Mouse (Mus musculus): ENCODE measurements around the gene Rhoq.

Rhoq gene

GRCm38 (mm10) chr17:86997323-86997722 is 34.4 kb downstream of the Rhoq start:
- DNase-seq (ENCODE audit: low spot score in 2 of 2): no peak

GRCm38 (mm10) chr17:87008950-87009349 is 46.1 kb downstream of the Rhoq start:
- DNase-seq (ENCODE audit: low spot score in 2 of 2): no peak

GRCm38 (mm10) chr17:87011301-87012019 is 48.6 kb downstream of the Rhoq start:
- DNase-seq (ENCODE audit: low spot score in 2 of 2): peak; percentile 83 to 90

GRCm38 (mm10) chr17:87019692-87020091 is 56.8 kb downstream of the Rhoq start:
- DNase-seq (ENCODE audit: low spot score in 2 of 2): no peak

GRCm38 (mm10) chr17:87024491-87025242 is 61.8 kb downstream of the Rhoq start:
- no peak for DNase-seq (ENCODE audit: low spot score in 2 of 2)

- peak; percentile 98 to 99 for DNase-seq (ENCODE audit: low spot score in 2 of 2)
These were observed 62.5 kb downstream of the Rhoq start, which contains the start of the genes Pigf and Cript for GRCm38 (mm10) chr17:87025269-87025949. TSS of gene Pigf (minus strand) at chr17:87025406. TSS of gene Cript (plus strand) at chr17:87025550.

- DNase-seq (ENCODE audit: low spot score in 2 of 2): no peak
These were observed 73.5 kb downstream of the Rhoq start for GRCm38 (mm10) chr17:87036141-87037073.

GRCm38 (mm10) chr17:87038496-87038895 is 75.6 kb downstream of the Rhoq start:
- DNase-seq (ENCODE audit: low spot score in 2 of 2): peak in 1 of 2 experiments; percentile 46

GRCm38 (mm10) chr17:87041739-87042138 is 78.9 kb downstream of the Rhoq start:
- peak; percentile 72 to 79 for DNase-seq (ENCODE audit: low spot score in 2 of 2)

- peak; percentile 92 to 95 for DNase-seq (ENCODE audit: low spot score in 2 of 2)
These were observed 81.5 kb downstream of the Rhoq start for GRCm38 (mm10) chr17:87044364-87044763.

GRCm38 (mm10) chr17:87044796-87045195 is 81.9 kb downstream of the Rhoq start:
- DNase-seq (ENCODE audit: low spot score in 2 of 2): no peak
